Mouse (Mus musculus): ENCODE results near the gene Bmp6. TPM values are rescaled to one million over a fixed set of nuclear protein-coding genes. Genes with fewer than 3 reads are reported as not detected.

Gene Bmp6
- polyA plus RNA-seq, 1 experiment from 2014 or later: 3.1 TPM

- Histone ChIP-seq H3K36me3 (ENCODE audit: insufficient read depth, low read length) (no peaks in the 10 kb centered on the region), H3K9ac (ENCODE audit: low read depth, low read length) (no peak overlapping the region), H3K27me3 (ENCODE audit: insufficient read depth, low read length) (no peaks in the 10 kb centered on the region), H3K9me3 (replicated peaks; ENCODE audit: low read length) (no peaks in the 10 kb centered on the region), H3K4me3 (replicated peaks; ENCODE audit: low read depth, low read length) (no peak overlapping the region), H3K4me2 (ENCODE audit: low read length) (no peak overlapping the region), H3K27ac (peak overlapping the region; percentile 31; the same call in 1 of the 2 replicates), H3K4me1 (replicated peaks; ENCODE audit: insufficient read depth, low read length) (0 out of 2 replicates have a peak, but pooled peaks cover 3% of the 10 kb centered on the region)
- ATAC-seq (replicated peaks; ENCODE audit: low FRiP score, low read depth) (no peak), DNase-seq (ENCODE audit: low spot score) (no peak)
- TF ChIP-seq CTCF (IDR thresholded peaks at IDR 0.05; ENCODE audit: low read depth): no peak
- 80% methylated on average over 4 of the region's 4 CpGs for WGBS
Measured at GRCm38 (mm10) chr13:38387453-38388040, 42.6 kb downstream of the Bmp6 start.

- no peak for ATAC-seq (replicated peaks; ENCODE audit: low FRiP score, low read depth)
- peak; percentile 71 for DNase-seq (ENCODE audit: low spot score)
- Histone ChIP-seq H3K9me3 (replicated peaks; ENCODE audit: low read length) (no peaks in the 10 kb centered on the region), H3K27me3 (ENCODE audit: insufficient read depth, low read length) (no peaks in the 10 kb centered on the region), H3K27ac (no peak overlapping the region; the same call in 1 of the 2 replicates), H3K36me3 (ENCODE audit: insufficient read depth, low read length) (no peaks in the 10 kb centered on the region), H3K4me3 (replicated peaks; ENCODE audit: low read depth, low read length) (no peak overlapping the region), H3K4me2 (ENCODE audit: low read length) (no peak overlapping the region), H3K4me1 (replicated peaks; ENCODE audit: insufficient read depth, low read length) (no peaks in the 10 kb centered on the region), H3K9ac (ENCODE audit: low read depth, low read length) (no peak overlapping the region)
- 61% methylated on average over 5 of the region's 5 CpGs for WGBS
- no peak for TF ChIP-seq CTCF (IDR thresholded peaks at IDR 0.05; ENCODE audit: low read depth)
Measured at GRCm38 (mm10) chr13:38393444-38393843, 48.5 kb downstream of the Bmp6 start.

DNA sequence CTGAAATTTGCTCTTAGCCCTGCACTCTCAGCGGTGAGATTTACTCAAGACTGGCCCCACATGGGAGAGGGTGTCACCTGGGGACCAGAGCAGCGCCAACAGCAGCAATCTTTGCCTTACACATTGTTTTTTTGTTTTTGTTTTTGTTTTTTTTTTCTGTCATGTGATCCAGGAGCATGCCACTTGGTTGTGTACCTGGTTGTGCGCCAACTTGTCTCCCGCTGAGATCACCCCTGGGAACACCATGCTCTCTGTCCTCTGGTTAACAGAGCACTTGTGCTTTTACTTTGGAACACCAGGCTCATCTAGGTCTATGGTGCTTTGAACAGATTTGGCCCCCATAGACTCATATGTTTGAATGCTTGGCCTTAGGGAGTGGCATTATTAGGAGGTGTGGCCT lies 50.1 kb downstream of the Bmp6 start:
- Histone ChIP-seq H3K9ac (ENCODE audit: low read depth, low read length) (no peak overlapping the region), H3K27ac (no peak overlapping the region), H3K4me3 (replicated peaks; ENCODE audit: low read depth, low read length) (no peak overlapping the region), H3K36me3 (ENCODE audit: insufficient read depth, low read length) (no peaks in the 10 kb centered on the region), H3K4me2 (ENCODE audit: low read length) (no peak overlapping the region), H3K4me1 (replicated peaks; ENCODE audit: insufficient read depth, low read length) (no peaks in the 10 kb centered on the region), H3K27me3 (ENCODE audit: insufficient read depth, low read length) (no peaks in the 10 kb centered on the region), H3K9me3 (replicated peaks; ENCODE audit: low read length) (no peaks in the 10 kb centered on the region)
- no peak for ATAC-seq (replicated peaks; ENCODE audit: low FRiP score, low read depth)
- no peak for DNase-seq (ENCODE audit: low spot score)
- 93% methylated on average over 4 of the region's 4 CpGs for WGBS
- no peak for TF ChIP-seq CTCF (IDR thresholded peaks at IDR 0.05; ENCODE audit: low read depth)

DNA sequence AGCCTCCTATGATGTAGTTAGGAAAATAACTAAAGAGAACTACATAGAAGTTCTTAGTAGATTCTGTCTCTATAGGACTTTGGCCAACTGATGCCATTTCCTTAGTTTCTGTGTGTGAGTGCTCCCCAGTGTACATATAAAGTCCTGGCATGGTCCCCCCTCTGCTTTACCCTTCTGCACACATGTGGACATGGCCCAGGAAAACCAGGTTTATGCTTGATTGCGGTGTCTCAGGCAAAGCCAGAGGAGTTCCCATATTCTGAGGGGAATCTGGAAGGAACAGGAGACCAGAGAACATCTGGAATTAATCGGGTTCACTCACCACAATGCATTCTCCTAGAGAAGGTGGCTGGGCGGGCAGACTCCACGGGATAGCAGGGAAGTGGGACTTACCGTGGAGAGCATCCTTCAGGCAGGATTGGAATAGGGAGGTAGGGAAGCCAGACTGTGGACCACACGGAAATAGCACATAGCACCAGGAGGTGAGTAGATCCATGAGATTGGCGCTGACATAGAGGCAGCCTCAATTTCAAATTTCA lies 52.2 kb downstream of the Bmp6 start:
- Histone ChIP-seq H3K27ac (no peak overlapping the region), H3K4me3 (replicated peaks; ENCODE audit: low read depth, low read length) (no peak overlapping the region), H3K4me2 (ENCODE audit: low read length) (no peak overlapping the region), H3K9me3 (replicated peaks; ENCODE audit: low read length) (no peaks in the 10 kb centered on the region), H3K9ac (ENCODE audit: low read depth, low read length) (no peak overlapping the region), H3K4me1 (replicated peaks; ENCODE audit: insufficient read depth, low read length) (no peaks in the 10 kb centered on the region), H3K36me3 (ENCODE audit: insufficient read depth, low read length) (no peaks in the 10 kb centered on the region), H3K27me3 (ENCODE audit: insufficient read depth, low read length) (no peaks in the 10 kb centered on the region)
- no peak for DNase-seq (ENCODE audit: low spot score)
- WGBS: 86% methylated on average over 7 of the region's 7 CpGs
- no peak for TF ChIP-seq CTCF (IDR thresholded peaks at IDR 0.05; ENCODE audit: low read depth)
- ATAC-seq (replicated peaks; ENCODE audit: low FRiP score, low read depth): no peak

GRCm38 (mm10) chr13:38398658-38399057 lies 53.8 kb downstream of the Bmp6 start:
- no peak overlapping the region for H3K9ac ChIP-seq (ENCODE audit: low read depth, low read length)
- no peaks in the 10 kb centered on the region for H3K4me1 ChIP-seq (replicated peaks; ENCODE audit: insufficient read depth, low read length)
- H3K4me3 ChIP-seq (replicated peaks; ENCODE audit: low read depth, low read length): no peak overlapping the region
- H3K4me2 ChIP-seq (ENCODE audit: low read length): no peak overlapping the region
- DNase-seq (ENCODE audit: low spot score) (no peak), ATAC-seq (replicated peaks; ENCODE audit: low FRiP score, low read depth) (no peak)
- 47% methylated on average over 6 of the region's 6 CpGs for WGBS
- TF ChIP-seq CTCF (IDR thresholded peaks at IDR 0.05; ENCODE audit: low read depth): no peak
- H3K36me3 ChIP-seq (ENCODE audit: insufficient read depth, low read length): no peaks in the 10 kb centered on the region
- no peaks in the 10 kb centered on the region for H3K9me3 ChIP-seq (replicated peaks; ENCODE audit: low read length)
- no peaks in the 10 kb centered on the region for H3K27me3 ChIP-seq (ENCODE audit: insufficient read depth, low read length)
- H3K27ac ChIP-seq: no peak overlapping the region

- H3K27me3 ChIP-seq (ENCODE audit: insufficient read depth, low read length): no peaks in the 10 kb centered on the region
- no peaks in the 10 kb centered on the region for H3K9me3 ChIP-seq (replicated peaks; ENCODE audit: low read length)
- no peak overlapping the region for H3K4me3 ChIP-seq (replicated peaks; ENCODE audit: low read depth, low read length)
- no peaks in the 10 kb centered on the region for H3K4me1 ChIP-seq (replicated peaks; ENCODE audit: insufficient read depth, low read length)
- H3K36me3 ChIP-seq (ENCODE audit: insufficient read depth, low read length): no peaks in the 10 kb centered on the region
- H3K4me2 ChIP-seq (ENCODE audit: low read length): no peak overlapping the region
- WGBS: 78% methylated on average over 8 of the region's 8 CpGs
- no peak overlapping the region for H3K9ac ChIP-seq (ENCODE audit: low read depth, low read length)
- TF ChIP-seq CTCF (IDR thresholded peaks at IDR 0.05; ENCODE audit: low read depth): no peak
- DNase-seq (ENCODE audit: low spot score) (no peak), ATAC-seq (replicated peaks; ENCODE audit: low FRiP score, low read depth) (no peak)
- H3K27ac ChIP-seq: no peak overlapping the region
Measured at GRCm38 (mm10) chr13:38400662-38401061, 55.8 kb downstream of the Bmp6 start.
